Mouse (Mus musculus): ENCODE measurements around the gene Col27a1. TPM values are rescaled to one million over a fixed set of nuclear protein-coding genes. Genes with fewer than 3 reads are reported as not detected.

Gene Col27a1
- polyA plus RNA-seq, 1 experiment = 7.3 TPM

GRCm38 (mm10) chr4:63260506-63260905, 46.7 kb downstream of the Col27a1 start:
- DNase-seq (ENCODE audit: low read depth) = no peak

DNA sequence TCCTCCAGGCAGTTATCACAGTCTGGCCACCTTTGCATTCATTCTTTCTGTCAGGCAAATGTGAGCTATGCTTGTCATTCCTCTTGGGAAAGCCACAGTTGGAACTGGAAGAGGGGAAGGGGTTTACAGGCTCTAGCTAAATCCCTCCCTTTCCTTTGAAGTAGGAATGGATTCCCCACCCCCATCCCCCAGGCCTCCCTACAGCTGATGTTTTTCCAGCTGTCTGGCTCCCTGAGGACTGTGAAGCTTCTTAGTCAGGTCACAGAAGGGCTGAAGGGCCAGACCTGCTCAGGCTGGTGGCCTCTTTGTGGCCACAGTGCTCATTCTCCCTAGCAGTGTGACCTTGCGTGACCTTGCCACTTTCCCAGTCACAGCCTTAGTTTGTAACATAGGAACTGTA, 49.1 kb downstream of the Col27a1 start:
- DNase-seq (ENCODE audit: low read depth) = no peak

GRCm38 (mm10) chr4:63266276-63266675, 52.5 kb downstream of the Col27a1 start:
- DNase-seq (ENCODE audit: low read depth) = no peak

DNA sequence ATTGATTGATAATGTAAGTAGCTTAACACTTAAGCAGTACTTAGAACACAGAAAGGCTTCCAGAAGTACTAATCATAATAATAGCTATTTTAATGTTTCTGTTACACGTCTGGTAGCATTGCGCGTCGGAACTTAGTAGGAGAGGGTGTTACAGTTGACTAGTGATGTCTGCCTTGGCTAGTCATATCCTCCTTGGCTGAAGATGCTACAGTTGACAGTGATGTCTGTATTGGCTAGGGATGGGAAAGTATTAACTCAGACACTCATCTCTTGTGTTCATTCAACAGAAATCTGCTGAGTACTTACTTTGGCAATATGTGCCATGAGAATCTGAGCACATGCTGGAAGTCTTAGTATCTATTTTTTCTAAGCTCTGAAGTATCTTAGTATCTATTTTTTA, 53.3 kb downstream of the Col27a1 start:
- DNase-seq (ENCODE audit: low read depth) = no peak

DNA sequence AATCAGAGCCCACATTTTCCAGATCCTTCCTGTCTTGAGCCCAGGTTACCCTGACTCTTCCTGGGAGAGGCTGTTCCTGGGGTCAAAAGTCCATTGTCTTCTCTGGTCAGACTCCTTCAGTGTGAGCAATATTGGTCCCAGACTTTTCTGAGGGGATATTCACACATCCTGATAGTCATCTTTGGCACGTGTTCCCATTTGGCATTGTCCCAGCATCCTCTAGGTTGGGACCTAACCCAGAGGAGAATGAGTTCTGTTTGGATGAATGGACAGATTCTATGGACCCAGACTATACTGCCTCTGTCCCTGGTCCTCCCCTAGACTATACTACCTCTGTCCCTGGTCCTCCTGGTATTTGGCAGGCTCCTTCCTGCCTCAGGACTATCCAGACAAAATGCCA, 53.8 kb downstream of the Col27a1 start:
- DNase-seq (ENCODE audit: low read depth) = no peak

- no peak for DNase-seq (ENCODE audit: low read depth)
Measured at GRCm38 (mm10) chr4:63268777-63269176, 55.0 kb downstream of the Col27a1 start.

GRCm38 (mm10) chr4:63274516-63274915, 60.7 kb downstream of the Col27a1 start:
- no peak for DNase-seq (ENCODE audit: low read depth)

DNA sequence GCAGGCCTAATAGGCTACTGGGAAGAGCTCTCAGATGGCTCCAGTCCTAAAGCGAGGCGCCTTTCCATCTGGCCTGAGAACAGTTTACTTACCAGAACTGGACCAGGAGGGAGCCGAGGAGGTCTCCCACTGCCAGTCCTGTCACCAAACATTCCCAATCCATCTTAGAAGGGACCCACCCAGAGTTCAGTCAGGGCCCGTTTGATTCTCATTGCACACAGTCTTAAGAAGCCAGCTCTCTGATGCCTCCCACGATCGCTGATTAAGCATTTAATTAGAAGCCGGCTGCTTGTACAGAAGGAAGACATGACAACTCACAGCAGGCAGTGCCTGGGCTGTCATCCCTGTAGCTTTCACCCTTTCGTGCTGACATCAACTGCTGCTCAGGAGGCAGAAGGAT, 61.4 kb downstream of the Col27a1 start:
- DNase-seq (ENCODE audit: low read depth) = no peak

GRCm38 (mm10) chr4:63276571-63276970, 62.8 kb downstream of the Col27a1 start:
- DNase-seq (ENCODE audit: low read depth) = no peak

- DNase-seq (ENCODE audit: low read depth) = no peak
Measured at GRCm38 (mm10) chr4:63278821-63279220, 65.0 kb downstream of the Col27a1 start.

- DNase-seq (ENCODE audit: low read depth) = no peak
Measured at GRCm38 (mm10) chr4:63281694-63282093, 67.9 kb downstream of the Col27a1 start.

DNA sequence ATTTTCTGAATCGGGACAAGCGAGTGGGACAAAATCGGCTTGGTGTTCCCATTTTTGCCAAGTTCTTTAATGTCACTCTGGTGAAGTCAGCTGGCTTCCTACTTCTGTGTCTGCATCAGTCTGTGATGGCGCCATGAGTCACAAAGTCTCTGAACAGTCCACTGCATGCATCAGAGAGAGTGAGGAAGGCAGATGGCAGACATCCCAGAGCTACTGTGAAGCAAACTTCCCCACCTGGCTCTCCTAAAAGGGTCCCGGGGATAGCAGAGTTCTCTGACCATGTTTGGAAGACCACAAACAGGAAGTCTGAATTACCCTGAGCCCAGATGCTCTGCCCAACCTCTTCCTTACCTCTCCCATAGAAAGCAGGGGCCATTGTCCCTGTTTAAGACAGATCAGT, 69.5 kb downstream of the Col27a1 start:
- DNase-seq (ENCODE audit: low read depth) = no peak

GRCm38 (mm10) chr4:63286034-63286433, 72.2 kb downstream of the Col27a1 start:
- DNase-seq (ENCODE audit: low read depth) = no peak

DNA sequence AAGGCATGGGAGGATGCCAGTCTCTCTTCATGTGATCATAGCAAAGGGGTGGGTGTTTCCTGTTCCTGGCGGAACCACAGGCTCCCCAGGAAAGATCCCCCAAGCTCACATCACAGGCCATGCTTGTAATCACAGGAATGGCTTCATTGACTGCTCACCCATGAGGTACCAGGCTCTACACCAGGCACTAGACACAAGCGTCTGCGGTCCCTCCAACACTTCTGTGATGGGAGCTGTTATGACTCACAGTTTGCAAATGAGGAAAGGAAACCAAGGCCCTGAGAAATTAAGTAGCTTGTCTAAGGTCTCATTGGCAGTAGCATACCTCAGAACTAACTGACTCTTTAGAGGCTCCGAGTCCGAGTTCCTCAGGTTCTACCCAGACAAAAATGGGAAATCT, 74.7 kb downstream of the Col27a1 start:
- no peak for DNase-seq (ENCODE audit: low read depth)

DNA sequence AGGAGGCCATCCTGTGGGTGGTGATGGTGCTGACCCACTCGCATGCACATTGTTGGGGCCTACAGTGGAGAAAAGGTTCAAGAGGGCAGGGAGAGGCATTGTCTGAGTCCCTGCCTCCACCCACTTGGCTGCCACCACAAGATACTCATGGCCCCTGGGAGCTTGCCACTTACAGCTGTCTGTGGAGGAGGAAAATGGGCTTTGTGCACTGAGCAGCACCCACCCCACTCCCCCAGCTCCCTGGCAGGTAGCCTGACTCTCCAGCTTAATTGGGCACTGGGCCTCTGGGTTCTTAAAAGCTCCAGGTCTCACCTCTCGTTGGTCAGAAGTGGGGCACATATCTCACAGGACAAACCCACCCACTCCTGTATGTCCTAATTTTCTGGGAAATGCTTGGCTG, 76.3 kb downstream of the Col27a1 start:
- DNase-seq (ENCODE audit: low read depth) = no peak

- no peak for DNase-seq (ENCODE audit: low read depth)
Measured at GRCm38 (mm10) chr4:63291075-63291474, 77.3 kb downstream of the Col27a1 start.

GRCm38 (mm10) chr4:63291658-63292057, 77.9 kb downstream of the Col27a1 start:
- no peak for DNase-seq (ENCODE audit: low read depth)

DNA sequence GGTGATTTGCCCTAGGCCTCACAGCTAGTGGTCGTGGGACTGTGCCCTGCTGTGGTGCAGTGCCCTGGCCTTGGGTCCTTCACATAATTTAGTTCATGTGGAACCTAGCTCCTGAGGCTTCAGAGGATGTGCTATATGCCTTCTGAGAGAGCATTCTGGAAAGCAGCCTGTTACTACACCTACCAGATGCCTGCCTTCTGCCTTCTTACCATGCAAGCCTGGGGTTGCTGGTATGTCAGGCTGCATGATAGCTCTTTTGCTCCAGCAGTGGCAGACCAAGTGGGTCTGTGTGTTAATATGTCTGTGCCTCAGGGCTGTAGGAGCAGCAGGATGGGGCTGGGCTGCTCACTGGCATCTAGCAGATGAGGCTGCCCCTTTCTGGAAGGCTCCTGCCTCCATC, 81.8 kb downstream of the Col27a1 start:
- no peak for DNase-seq (ENCODE audit: low read depth)

GRCm38 (mm10) chr4:63296263-63296662, 82.5 kb downstream of the Col27a1 start:
- no peak for DNase-seq (ENCODE audit: low read depth)

- DNase-seq (ENCODE audit: low read depth) = no peak
Measured at GRCm38 (mm10) chr4:63296876-63297275, 83.1 kb downstream of the Col27a1 start.

GRCm38 (mm10) chr4:63298191-63298590, 84.4 kb downstream of the Col27a1 start:
- no peak for DNase-seq (ENCODE audit: low read depth)

- DNase-seq (ENCODE audit: low read depth) = no peak
Measured at GRCm38 (mm10) chr4:63302641-63303040, 88.8 kb downstream of the Col27a1 start.

DNA sequence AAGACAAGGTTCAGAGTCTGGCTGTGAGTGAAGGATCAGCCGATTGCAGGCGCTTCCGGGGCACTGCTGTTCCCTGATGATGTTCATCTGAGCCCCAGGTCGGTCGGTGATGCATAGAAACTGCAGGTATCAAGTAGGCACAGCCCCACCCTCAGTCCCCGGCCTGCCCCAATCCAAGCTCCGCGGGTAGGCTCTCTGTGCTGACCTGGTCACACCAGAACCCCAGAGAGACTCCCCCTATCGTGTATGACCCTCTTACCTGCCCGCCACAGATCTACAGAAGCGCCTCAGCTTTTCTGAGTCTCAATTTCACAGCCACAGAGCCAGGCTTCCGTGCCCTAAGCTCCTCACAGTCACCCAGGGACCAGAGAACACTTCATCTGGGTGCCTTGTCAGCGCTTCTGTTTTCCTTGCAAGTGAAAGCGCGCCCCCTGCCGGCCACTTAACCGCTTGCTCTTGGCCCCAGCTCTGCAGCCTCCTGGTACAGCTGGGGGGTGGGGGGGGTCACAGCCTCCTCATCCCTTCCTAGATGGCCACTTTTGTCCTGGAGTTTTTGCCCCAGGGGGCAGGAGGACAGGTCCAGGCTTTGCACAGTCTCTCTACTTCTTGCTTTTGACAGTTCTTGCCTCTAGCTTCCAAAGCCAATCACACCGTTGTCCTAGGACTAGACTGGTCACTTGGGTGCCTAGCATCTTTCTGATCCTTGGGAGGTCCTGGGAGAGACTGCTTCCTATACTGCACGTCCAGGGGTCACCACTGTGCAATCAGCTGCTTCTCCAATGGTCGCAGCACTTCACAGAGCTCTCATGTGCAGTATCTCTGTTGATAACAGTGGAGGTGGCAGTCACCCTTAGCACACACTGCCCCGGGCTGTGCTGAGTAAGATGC, 93.6 kb downstream of the Col27a1 start:
- DNase-seq (ENCODE audit: low read depth) = no peak

DNA sequence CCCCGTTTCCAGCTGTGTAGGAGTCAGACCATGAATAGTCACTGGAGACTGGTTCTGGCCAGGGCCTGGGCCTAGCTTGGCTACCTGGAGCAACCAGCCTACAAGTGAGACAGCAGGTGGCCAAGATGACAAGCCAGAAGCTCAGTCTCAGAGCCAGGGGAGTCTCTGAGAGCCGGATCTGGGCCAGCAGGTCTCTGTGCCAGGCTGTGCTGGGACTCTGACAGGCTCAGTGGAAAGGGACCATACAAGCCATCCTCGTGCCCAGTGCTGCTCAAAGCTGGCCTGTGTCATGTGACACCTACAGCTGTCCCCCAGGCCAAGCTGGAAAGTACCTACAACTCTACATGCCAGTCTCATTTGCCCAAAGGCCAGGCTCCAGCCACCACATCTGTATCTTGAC, 94.5 kb downstream of the Col27a1 start:
- DNase-seq (ENCODE audit: low read depth) = no peak
